Mouse (Mus musculus) kidney, postnatal 0 days (tissue): ENCODE results near the gene Tekt1. TPM values are rescaled to one million over a fixed set of nuclear protein-coding genes. Genes with fewer than 3 reads are reported as not detected.
"Not testable (repeated sequence)": the region's sequence is repeated elsewhere in the genome, so short reads cannot be mapped to it uniquely, and the experiment has no call there.

Source experiments
- ATAC-seq: fragments of 200-750 bp; cut with Nextera tagmentation; replicated peaks from 2 replicates; pipeline ENCODE4 v1.8.0; 2017; ENCODE audit warnings: low read depth, moderate number of reproducible peaks, moderate TSS enrichment, moderate library complexity; ENCODE audit not compliant: low FRiP score
- DNase-seq: peaks from one replicate; pipeline ENCODE4 v3.0.0-alpha.2; 2016; ENCODE audit warnings: low spot score
- H3K27ac ChIP-seq: fragments of 300-500 bp; sonication (generic); 2 replicates; pipeline ENCODE4 v1.5.1; 2014; ENCODE audit warnings: mild to moderate bottlenecking
- H3K27me3 ChIP-seq: fragments of 300-500 bp; sonication (generic); 2 replicates; pipeline ENCODE4 v1.6.1; 2014; ENCODE audit warnings: low read length, mixed read lengths; ENCODE audit not compliant: insufficient read depth
- H3K36me3 ChIP-seq: fragments of 300-500 bp; sonication (generic); 2 replicates; pipeline ENCODE4 v1.6.1; 2014; ENCODE audit warnings: low read length, mixed read lengths; ENCODE audit not compliant: insufficient read depth
- H3K4me1 ChIP-seq: fragments of 300-500 bp; sonication (generic); replicated peaks from 2 replicates; pipeline ENCODE4 v1.6.1; 2014; ENCODE audit warnings: antibody characterized with exemption, low read length, mixed read lengths; ENCODE audit not compliant: insufficient read depth
- H3K4me2 ChIP-seq: fragments of 300-500 bp; sonication (generic); 2 replicates; pipeline ENCODE4 v1.6.1; 2014; ENCODE audit warnings: mild to moderate bottlenecking, low read length, moderate library complexity, mixed read lengths
- H3K4me3 ChIP-seq: fragments of 300-500 bp; sonication (generic); replicated peaks from 2 replicates; pipeline ENCODE4 v1.5.1; 2014; ENCODE audit warnings: low read depth, low read length
- H3K9ac ChIP-seq: fragments of 300-500 bp; sonication (generic); 2 replicates; pipeline ENCODE4 v1.6.1; 2014; ENCODE audit warnings: low read depth, low read length
- H3K9me3 ChIP-seq: fragments of 300-500 bp; sonication (generic); replicated peaks from 2 replicates; pipeline ENCODE4 v1.6.1; 2016; ENCODE audit warnings: low read length, inconsistent platforms, mixed read lengths
- CTCF ChIP-seq: IDR thresholded peaks from 2 replicates; pipeline ENCODE4 v1.5.1; 2016; ENCODE audit warnings: antibody characterized with exemption, low read depth, mild to moderate bottlenecking, moderate library complexity
- WGBS: fragments of 180-500 bp; shearing (Covaris S2); extraction: QIAGEN DNeasy Blood & Tissue Kit; methylation state at CpG from one replicate; pipeline ENCODE4 v1.1.7; 2014; 5-methylcytosine and 5-hydroxymethylcytosine counted together
- polyA plus RNA-seq: library from polyadenylated mRNA; unstranded; fragments of >200 nt; fragmentation: Nextera tagmentation; extraction: Ambion mirVana; gene quantifications from 2 replicates; pipeline ENCODE4 v1.2.1, GENCODE M21; 2015

Tekt1 gene
- polyA plus RNA-seq, 1 experiment from 2014 or later = 5.1 TPM

DNA sequence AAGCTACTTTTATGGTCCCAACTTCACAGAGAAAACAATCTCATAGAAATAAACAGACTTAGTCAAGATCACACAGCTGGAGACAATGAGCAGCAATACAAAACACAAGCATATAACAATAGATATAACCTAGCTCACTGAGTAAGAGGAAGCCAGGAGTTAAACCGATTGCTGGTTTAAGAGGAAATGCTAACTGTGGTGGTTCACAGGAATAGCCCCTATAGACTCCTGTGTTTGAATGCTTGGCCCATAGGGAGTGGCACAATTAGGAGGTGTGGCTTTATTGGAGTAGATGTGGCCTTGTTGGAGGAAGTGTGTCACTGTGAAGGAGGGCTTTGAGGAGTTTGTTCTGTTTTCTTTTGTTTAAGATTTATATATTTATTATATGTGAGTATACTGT lies 10.0 kb downstream of the Tekt1 start:
- ATAC-seq (no peak), DNase-seq (no peak)
- TF ChIP-seq CTCF = no peak
- Histone ChIP-seq H3K9ac (no peak overlapping the region), H3K4me3 (no peak overlapping the region), H3K36me3 (no peaks in the 10 kb centered on the region), H3K4me2 (no peak overlapping the region), H3K27me3 (no peaks in the 10 kb centered on the region), H3K4me1 (no peaks in the 10 kb centered on the region; the same call in 1 of the 2 replicates), H3K27ac (no peak overlapping the region), H3K9me3 (no peaks in the 10 kb centered on the region)
- 51% methylated on average over 1 of the region's 1 CpGs for WGBS

DNA sequence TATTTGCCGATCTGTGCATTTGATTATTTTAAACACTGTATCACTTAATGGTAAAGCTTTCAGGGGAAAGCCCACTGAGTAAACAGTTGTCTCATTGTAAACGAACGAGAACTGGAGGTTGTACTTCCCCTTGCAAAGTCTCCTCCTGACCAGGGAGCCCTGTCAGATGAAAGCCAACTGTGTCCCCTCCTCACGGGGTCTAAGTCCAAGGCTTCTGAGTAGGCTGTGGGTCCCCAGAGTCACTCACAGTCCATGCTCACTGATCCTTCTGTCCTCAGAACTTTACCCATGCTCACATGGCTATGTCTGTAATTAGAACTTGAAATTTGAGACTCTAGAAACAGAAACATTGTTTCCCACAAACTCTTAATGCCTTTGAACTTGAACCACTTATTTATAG lies 12.6 kb downstream of the Tekt1 start:
- no peaks in the 10 kb centered on the region for H3K9me3 ChIP-seq
- no peak overlapping the region for H3K9ac ChIP-seq
- no peak overlapping the region for H3K27ac ChIP-seq
- no peaks in the 10 kb centered on the region; the same call in 1 of the 2 replicates for H3K4me1 ChIP-seq
- H3K4me3 ChIP-seq = no peak overlapping the region
- DNase-seq = no peak
- TF ChIP-seq CTCF = no peak
- H3K27me3 ChIP-seq = no peaks in the 10 kb centered on the region
- no peak for ATAC-seq
- H3K4me2 ChIP-seq = no peak overlapping the region
- H3K36me3 ChIP-seq = no peaks in the 10 kb centered on the region
- 57% methylated on average over 4 of the region's 4 CpGs for WGBS

DNA sequence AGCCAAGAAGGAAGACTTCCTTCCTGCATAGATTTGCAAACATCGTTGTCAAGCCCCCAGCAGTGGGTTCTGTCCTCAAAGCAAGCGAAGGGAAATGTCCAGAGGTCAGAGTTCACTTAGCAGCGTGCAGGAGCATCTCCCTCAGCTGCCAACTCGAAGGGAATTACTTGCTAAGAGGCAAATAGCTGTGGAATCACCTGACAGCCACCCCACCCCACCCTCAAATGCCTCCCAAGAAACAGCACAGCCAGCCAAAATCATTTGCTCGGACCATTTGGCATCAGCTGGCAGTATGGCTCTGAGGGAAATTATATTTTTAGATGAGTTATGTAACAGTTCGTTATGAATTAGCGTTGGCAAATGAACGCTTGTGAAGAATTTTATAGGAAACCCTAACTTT lies 13.2 kb downstream of the Tekt1 start:
- WGBS = 43% methylated on average over 8 of the region's 8 CpGs
- ATAC-seq = no peak

DNA sequence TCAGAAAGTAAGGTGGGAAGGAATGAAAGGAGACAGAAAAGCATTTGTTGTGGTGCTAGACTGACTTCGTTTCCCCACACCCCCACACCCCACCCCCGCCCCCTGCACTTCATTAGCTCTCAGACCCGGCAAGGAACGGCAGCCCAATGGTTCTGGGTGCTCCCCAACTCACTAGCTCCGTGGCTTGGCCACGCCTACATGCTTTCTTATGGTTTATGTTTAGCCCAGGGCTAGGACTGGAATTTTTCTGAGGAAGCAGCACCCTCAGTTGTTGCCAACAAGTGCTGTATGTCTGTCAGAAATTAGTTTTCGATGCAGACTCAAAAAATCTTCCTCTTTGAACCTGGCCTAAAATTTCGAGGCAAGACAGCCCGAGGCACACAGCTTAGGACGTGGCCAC lies 13.7 kb downstream of the Tekt1 start:
- no peak for TF ChIP-seq CTCF
- ATAC-seq (no peak), DNase-seq (no peak)
- Histone ChIP-seq H3K27me3 (no peaks in the 10 kb centered on the region), H3K27ac (no peak overlapping the region), H3K4me3 (no peak overlapping the region), H3K36me3 (no peaks in the 10 kb centered on the region), H3K9me3 (no peaks in the 10 kb centered on the region), H3K4me2 (no peak overlapping the region), H3K4me1 (no peaks in the 10 kb centered on the region; the same call in 1 of the 2 replicates), H3K9ac (no peak overlapping the region)
- WGBS = 42% methylated on average over 10 of the region's 10 CpGs

More for the DNA sequence above, 13.2 kb downstream of the Tekt1 start:
- Histone ChIP-seq H3K9me3 (no peaks in the 10 kb centered on the region), H3K27ac (no peak overlapping the region), H3K36me3 (no peaks in the 10 kb centered on the region), H3K4me2 (no peak overlapping the region), H3K27me3 (no peaks in the 10 kb centered on the region), H3K4me3 (no peak overlapping the region), H3K9ac (no peak overlapping the region), H3K4me1 (no peaks in the 10 kb centered on the region; the same call in 1 of the 2 replicates)
- no peak for TF ChIP-seq CTCF
- no peak for DNase-seq

DNA sequence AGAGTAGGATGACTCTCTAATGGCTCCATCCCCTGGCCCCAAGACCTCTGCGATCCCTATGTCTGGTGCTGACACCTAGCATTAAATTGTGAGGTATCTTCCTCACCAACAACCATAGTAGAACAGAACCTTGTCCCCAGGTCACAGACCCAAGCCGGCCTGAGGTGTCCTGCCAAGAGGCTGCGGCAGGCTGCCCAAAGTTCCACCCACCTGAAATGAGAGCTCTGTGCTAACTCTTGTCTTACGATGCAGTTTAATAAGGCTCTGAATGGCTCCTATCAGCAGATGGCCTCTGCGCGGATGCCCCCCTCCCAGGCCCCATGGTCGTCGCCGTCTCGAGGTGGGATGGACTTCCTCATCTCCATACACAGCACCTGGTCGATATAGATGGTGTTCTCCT lies 17.8 kb downstream of the Tekt1 start:
- Histone ChIP-seq H3K9ac (no peak overlapping the region), H3K4me1 (peaks cover under 1% of the 10 kb centered on the region; the same call in 1 of the 2 replicates), H3K27me3 (no peaks in the 10 kb centered on the region), H3K27ac (no peak overlapping the region), H3K4me3 (no peak overlapping the region), H3K4me2 (no peak overlapping the region), H3K36me3 (no peaks in the 10 kb centered on the region), H3K9me3 (no peaks in the 10 kb centered on the region)
- DNase-seq = no peak
- TF ChIP-seq CTCF = no peak
- WGBS = 84% methylated on average over 11 of the region's 11 CpGs
- ATAC-seq = no peak

DNA sequence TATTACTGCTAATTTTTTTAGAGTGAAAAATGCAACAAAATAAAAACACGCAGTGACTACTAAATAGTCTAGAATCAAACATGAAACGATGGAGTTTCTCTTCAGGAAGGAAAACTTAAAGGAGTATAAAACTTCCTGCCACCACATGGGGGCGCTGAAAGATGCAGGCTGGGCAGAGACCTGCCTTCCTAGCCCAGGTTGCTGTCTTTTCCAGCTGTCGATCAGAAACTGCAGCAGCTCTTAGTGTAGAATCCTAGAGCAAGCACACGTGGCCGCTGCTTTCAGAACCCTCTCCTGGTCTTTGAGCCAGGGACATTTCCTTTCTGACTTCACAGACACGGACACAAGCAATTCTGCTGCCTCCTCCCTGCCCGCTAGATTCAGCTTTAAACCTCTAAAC lies 18.3 kb downstream of the Tekt1 start:
- no peak overlapping the region for H3K27ac ChIP-seq
- peak; percentile 79 for TF ChIP-seq CTCF
- no peaks in the 10 kb centered on the region for H3K27me3 ChIP-seq
- no peak overlapping the region for H3K9ac ChIP-seq
- no peaks in the 10 kb centered on the region for H3K9me3 ChIP-seq
- H3K4me2 ChIP-seq = no peak overlapping the region
- 23% methylated on average over 8 of the region's 8 CpGs for WGBS
- H3K4me1 ChIP-seq = peaks cover 6% of the 10 kb centered on the region; the same call in 1 of the 2 replicates
- H3K36me3 ChIP-seq = no peaks in the 10 kb centered on the region
- DNase-seq = peak; percentile 77
- no peak overlapping the region for H3K4me3 ChIP-seq
- no peak for ATAC-seq

- DNase-seq, H3K9ac ChIP-seq, H3K27me3 ChIP-seq, H3K27ac ChIP-seq, H3K9me3 ChIP-seq, H3K4me3 ChIP-seq, H3K4me1 ChIP-seq, ATAC-seq, H3K4me2 ChIP-seq, H3K36me3 ChIP-seq: not testable (repeated sequence)
- WGBS = 84% methylated on average over 5 of the region's 5 CpGs
Observed at GRCm38 (mm10) chr11:72343238-72343625, 19.0 kb downstream of the Tekt1 start.
